Mouse (Mus musculus): ENCODE results near the gene Fus.
"Not testable (repeated sequence)": the region's sequence is repeated elsewhere in the genome, so short reads cannot be mapped to it uniquely, and the experiment has no call there.

Gene Fus

DNA sequence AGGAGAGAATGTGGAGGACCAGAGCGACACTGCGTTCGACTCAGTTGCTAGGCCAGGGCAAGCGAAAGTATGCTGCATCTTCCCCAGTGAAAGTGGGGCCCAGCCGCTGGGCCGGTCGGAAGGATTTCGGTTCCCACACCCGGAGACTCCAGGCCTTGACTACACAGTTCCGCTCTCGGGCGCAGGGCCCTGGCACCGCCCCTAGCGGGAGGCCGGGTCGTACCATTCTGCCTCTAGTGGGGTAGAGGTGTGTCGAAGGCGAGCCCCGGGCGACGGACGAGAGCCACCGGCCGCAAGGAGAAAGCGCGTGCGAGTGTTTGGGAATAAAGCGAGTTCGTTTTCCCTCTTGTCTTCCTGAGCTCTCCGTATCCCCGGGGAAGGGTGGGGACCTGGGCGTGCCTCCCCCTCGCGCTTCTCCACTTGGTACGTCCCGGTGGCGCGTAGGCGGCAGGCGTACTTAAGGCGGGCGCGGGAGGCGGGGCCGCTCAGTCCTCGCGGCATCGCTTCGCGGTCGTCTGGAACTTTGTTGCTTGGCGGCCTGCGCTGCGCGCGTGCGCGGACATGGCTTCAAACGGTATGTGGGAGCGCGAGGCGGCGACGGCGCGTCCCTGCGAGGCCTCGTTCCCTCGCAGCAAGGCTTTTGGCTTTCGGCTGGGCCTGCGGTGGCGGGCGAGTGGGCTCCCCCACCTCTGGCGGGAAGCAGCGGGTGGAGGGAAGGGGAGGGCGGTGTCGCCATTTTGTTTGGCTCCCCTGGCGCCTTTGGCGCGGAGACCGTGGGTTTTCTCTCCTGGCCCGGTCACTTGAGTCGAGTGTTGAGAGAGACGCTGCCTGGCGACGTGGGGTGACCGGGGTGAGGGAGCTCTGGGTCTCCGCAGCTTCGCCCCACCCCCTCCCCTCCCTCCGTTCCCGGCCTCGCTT is at the start of gene Fus:
Gene Fus, plus strand, starts transcription at position 454 of the 918 bp plus-strand sequence.
- peak; percentile 84 for DNase-seq (ENCODE audit: low spot score)

DNA sequence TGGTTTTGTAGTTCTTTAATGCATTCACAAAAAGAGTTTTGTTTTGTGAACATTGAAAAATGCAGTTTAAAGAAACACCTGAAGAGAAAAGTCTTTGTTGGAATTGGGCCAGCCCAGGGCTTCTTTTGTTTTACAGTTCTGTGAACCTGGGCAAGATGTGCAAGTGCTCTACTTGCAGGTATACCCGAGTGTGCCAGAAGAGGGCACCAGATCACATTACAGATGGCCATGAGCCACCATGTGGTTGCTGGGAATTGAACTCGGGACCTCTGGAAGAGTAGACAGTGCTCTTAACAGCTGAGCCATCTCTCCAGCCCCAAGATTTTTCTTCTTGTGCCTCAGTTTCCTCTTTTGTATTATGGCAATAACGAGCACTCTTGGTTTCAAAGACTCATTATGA is 49.1 kb upstream of the Fus start:
- DNase-seq (ENCODE audit: low spot score) = no peak

DNA sequence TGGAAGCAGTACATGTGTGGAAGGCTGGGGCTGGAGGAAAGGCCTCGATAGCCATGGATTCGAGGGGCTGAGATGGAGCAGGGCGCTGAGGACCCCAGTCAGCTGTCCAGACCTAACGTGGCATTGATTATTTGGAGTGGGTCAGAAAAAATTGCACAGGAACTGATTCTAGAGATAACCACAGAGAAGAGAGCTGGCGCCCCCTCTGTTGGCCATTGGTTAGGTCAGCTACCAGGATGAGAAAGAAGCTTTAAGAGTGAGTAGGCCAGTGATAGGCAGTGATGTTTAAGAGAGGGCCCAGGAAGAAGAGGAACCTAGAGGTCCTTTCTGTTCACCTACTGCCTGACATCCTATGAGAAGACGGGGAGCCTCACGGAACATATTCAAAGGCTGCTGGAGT is 48.0 kb upstream of the Fus start:
- no peak for DNase-seq (ENCODE audit: low spot score)

DNA sequence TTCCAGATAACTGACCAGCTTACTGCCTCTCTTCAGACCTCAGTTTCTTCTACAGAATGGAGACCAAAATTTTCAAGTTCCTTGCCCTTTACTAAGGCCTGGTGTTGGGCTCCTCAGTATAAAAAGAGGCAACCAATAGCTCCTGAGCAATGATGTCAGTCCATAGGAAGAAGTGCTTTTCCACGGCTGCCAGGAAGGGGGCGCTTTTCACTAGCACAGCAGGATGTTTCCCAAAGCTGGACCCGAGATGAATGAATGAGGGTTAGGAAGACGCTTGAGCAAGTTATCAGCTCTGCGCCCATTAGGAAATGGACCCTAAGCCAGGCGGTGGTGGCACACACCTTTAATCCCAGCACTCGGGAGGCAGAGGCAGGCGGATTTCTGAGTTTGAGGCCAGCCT is 45.7 kb upstream of the Fus start:
- no peak for DNase-seq (ENCODE audit: low spot score)

DNA sequence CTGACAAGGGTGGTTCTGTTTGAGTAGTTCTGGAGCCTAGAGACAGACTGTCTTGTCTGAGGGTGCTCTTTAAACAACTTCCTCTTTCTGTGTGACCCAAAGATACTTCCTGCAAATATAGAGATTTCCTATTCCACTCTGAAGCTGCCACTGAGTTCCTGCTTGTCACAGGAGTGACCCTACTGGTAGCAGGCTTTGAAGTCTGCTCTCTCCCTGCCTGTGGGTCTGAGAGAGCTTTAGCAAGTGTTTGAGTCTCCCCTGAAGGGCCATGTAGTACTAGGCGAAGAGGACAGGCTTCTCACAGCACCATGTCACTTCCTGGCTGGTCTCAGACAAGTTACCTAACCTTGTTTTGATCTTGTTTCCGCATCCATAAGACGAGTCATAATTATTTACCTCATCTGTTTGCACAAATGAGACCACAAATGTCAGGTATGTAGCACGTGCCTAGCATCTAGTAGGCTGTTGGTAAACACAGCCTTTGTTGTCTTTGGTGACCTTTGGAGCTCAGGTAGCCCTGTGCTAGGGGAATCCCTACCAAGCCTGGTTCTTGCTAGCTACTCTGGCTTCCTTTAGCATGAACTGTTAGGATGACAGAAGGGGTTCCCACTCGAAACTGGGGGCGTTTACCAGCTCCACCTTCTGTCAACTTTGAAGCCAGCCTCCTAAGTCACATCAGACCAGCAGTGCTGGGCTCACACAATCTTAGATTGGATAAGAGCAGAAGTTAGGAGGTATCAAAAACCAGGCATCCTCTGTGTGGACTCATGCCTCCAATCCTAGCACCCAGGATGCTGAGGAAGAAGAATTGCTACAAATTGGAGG is 44.6 kb upstream of the Fus start:
- no peak for DNase-seq (ENCODE audit: low spot score)

DNA sequence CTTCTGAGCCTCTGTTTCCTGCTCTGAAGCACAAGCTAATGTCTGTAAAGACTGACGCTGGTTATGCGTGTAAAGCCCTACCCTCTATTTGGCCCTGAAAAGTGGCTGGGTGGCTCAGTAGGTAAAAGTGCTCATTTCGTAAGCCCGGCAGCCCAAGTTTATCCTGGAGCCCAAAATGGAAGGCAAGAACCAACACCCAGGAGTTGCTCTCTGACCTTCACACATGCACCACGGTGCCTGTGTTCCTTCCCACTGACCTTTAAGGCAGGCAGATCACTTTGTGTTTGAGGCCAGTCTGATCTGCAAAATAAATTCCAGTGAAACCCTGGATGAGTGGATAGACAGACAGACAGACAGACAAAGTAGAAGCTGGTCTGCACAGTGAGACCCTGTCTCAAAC is 43.5 kb upstream of the Fus start:
- no peak for DNase-seq (ENCODE audit: low spot score)

DNA sequence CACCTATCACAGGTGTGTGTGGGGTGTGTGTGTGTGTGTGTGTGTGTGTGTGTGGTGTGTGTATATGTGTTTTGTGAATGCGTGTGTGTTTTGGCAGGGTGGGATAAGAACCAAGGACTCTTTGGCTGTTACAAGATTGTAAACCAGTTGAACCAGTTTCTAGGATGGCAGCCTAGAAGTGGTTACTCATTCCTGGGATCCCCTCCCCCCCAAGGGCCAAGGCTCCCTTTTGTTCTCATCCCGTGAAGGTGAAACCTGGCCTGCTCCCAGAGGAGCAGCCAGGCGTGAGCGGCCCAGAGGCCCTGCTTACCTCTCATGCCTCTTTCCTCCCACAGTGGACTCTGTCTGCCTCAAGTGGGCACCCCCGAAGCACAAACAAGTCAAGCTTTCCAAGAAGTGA is 42.0 kb upstream of the Fus start:
- DNase-seq (ENCODE audit: low spot score) = no peak

DNA sequence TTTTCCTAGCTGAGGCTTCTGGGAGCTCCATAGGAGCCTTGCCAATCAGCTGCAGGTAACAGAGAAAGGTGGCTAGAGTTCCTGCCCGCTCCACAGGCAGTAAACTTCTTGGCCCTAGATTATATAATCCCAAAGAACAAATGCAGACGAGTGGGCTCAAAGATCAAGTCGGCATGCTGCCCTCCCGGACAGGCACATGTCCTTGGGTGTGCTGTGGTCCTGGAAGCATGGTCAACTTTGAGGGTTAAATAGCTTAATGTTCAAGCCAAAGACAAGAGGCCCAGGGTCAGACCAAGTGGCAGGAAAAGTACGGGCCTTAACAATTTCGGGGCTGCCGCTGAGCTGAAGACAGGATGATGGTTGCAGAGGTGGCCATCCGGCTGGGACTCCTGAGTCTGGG is 41.2 kb upstream of the Fus start:
- no peak for DNase-seq (ENCODE audit: low spot score)

DNA sequence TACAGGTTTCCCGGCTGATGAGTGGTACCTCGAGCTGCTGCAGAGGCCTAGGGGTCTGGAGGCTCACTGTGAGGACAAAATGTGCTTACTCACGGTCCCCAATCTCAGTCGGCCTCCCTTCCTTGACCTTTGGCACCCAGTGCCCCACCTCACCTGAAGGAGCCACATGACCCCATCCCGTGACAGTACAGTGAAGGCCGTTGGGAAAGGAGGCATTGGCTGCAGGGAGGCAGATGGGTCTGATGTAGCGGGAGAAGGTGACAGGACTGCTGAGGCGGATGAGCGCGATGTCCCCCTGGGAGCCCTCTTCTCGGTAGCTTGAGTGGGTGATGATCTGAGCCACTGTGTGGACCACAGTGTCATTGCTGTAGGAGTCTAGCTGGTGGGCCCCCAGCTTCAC is 40.4 kb upstream of the Fus start:
- no peak for DNase-seq (ENCODE audit: low spot score)

DNA sequence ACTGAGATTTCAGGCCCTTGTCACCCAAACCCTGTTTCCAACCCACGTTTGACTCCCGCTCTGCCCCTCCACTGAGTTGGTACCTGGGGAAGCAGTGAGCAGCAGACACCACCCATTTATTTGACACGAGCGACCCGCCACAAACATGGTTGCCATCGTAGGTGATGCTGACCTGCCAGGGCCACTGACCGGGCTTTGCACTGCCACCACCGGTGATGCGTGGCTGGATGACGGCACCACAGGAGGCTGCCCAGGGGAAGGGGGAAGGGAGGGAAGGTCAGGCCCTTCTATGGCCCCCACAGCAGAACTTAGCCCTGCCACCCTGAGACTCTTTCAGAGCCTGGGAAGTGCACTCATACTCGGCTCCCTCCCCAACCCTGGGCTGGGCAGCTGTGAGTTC is 39.5 kb upstream of the Fus start:
- no peak for DNase-seq (ENCODE audit: low spot score)

DNA sequence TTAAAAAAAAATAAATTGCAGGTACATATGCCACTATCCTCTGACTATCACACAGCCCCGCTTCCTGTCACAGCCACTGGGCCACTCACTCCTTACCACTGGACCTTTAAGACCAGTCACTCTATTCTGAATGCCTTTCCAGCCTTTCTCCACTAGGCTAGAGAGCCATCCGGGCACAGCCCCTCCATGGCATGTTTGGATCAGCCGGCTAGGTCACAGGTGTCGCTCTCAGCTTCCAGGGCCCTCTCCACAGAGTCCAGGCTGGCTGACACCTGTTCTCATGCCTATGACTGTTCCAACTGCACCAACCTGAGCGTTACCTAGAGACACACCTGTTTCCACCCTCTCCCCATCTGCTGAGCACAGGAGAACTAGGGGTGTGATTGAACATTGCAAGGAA is 38.7 kb upstream of the Fus start:
- DNase-seq (ENCODE audit: low spot score) = no peak

DNA sequence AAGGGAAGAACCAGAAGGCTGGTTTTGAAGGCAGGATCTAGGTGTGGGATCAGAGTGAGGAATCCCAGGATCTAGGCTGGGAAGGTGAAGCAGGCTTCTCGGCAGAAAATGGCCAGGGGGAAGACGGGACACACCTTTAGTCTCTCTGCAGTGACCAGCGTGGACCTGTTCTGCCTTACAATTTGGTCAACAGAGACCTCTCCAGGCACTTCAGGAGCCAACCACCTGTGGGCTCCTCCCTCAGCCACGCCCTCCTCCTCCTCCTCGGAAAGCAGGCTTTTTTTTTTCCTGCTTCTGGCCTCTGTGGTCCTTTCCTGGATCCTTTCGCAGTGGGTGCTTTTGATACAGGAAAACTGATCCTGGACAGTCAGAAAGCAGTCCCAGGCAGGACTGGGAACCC is 37.3 kb upstream of the Fus start, which contains the start of gene Prss8:
Gene Prss8, minus strand, starts transcription at position 182 of the 400 bp plus-strand sequence.
- DNase-seq (ENCODE audit: low spot score) = peak; percentile 40

DNA sequence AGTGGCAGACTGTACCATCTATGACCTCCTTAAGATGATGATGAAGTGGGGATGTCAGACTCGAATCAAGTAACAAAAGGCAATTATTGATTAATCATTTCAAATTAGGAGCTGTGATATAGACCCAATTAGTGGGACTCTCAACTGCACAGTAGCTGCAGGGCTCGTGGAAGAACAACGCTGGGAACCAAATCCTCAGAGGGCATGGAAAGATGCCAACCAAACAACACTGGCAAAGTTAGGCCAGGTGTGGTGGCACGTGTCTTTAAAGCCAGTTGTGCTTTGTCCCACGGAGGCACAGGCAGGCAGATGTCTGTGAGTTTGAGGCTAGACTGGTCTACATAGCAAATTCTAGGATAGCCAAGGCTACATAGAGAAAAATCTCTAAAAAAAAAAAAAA is 36.6 kb upstream of the Fus start:
- DNase-seq (ENCODE audit: low spot score) = no peak

DNA sequence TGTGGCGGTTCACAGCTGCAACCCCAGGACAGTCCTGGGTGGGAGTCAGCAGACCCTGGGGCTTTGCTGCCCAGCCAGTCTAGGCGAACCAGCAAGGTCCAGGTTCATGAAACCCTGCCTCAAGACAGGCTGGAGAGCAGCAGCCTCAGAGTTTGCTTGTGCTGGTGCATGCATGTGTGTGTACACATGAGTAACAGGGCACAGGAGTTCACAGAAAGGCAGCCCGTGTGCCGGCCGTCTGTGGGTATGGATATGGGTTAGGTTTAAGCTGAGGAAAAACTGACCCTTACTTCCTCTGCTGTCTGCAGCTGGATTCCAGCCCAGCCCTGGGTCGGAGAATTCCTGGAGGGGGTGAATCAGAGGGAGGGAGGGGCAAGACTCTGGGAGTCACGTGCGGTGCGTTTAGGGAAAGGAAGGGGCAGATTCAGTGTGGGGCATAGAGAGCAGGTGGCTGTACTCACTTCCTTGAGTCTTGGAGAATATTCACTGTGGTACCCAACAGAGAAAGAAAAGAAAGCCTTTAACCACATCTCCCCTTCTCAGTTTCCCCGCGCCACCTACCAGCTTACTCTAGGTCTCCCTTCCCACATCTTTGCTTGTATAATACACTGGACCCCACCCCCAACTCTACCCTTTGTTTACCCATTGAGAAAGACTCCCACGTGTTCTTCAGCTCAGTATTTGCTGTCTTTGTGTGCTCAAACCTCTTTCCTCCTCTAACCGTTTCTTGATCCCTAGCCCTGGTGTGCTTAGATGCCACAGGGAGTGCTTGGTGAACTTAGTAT is 35.7 kb upstream of the Fus start:
- peak; percentile 28 for DNase-seq (ENCODE audit: low spot score)

DNA sequence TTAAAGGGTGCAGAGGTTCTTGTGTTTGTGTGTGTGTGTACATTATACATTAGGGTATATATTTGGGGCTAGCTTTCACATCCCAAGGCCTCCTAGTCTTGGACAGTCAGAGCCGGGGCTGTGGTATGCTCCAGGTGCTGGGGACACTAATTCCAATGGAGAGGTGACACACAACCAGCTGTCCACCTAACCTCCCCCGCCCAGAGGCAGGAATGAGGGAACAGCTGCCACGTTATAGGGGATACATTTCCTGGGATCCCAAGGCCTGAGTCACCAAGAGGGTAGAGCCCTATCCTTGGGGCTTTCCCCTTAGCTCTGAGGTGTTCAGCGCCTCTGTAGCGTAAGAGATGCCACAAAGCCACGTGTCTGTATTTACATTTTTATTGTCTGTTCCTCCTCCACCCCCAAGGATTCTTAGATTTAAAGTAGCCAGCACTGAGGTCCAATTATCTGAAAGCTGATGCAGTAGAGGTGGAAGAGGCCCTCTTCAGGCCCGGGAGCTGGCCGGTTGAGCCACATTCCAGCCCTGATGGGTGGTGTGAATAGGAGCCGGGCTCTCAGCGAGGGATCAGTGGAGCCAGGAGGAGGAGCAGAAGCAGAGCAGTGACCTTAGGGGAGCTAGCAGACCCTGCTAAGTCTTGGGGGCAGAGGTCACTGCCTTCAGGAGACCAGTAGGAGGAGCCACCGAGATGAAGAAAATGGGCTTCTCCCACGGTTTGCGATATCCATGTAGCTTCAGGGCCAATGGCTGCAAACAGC is 34.8 kb upstream of the Fus start:
- no peak for DNase-seq (ENCODE audit: low spot score)

DNA sequence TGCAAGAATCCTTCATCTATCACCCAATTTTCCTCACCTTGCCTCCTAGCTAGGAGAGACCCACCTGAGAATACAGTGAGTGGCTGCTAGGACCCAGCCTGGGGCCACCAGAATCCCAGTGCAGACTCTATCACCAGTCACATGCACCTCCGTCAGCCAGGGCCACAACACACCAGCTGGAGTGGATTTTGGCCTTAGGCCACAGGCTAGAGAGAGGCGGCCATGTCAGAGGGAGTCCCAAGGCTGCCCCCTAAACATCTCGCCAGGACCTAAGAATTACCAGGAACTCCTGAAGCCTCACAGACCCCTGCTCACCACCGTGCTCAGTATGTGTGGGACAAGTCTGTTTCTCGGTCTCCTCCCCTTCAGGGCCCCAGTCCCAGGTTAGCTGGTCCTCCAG is 33.2 kb upstream of the Fus start:
- no peak for DNase-seq (ENCODE audit: low spot score)

DNA sequence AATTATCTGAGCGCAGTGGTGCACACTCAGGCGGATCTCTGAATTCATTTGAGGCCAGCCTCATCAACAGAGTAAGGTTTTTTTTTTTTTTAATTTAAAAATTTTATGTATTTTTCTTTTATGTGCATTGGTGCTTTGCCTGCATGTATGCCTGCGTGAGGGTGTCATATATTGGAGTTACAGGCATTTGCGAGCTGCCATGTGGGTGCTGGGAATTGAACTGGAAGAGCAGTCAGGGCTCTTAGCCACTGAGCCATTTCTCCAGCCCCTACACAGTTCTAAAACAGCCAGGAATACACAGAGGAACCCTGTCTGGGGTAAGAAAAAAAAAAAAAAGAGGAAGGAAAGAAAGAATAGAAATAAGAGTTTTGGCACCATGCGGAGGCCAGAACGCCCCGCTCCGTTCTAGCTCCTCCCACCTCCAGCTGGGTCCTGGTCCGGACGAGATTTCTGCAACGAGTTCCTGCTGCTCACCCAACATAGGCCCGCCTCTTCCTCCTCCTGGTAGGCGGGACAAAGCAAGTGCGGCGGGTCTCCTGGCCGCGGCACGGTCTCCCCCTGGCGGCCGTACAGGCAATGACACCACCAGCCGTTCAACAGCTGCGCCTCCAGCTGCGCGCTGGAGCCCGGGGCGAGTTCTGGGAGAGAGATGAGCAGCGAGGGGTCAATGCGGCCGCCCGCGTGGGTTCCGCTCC is 32.1 kb upstream of the Fus start:
- peak; percentile 94 for DNase-seq (ENCODE audit: low spot score)

DNA sequence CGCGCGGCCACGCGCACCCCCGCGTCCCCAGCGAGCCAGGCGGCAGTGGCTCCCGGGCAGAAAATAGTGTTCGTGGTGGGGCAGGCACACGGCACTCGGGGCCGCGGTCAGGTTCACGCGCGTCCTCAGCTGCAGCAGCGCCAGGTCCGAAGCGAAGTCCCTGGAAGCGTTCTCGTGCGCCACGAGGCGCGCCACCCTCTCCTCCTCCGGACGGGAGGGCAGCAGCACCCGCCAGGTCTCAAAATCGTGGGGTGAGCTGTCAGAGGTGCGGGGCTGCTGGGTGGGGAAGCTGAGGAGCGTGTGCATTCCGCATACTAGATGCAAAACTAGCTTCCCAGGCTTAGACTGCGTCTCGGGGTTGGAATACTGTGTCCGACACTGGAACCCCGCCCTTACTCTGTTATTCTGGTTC is 31.5 kb upstream of the Fus start:
- no peak for DNase-seq (ENCODE audit: low spot score)

DNA sequence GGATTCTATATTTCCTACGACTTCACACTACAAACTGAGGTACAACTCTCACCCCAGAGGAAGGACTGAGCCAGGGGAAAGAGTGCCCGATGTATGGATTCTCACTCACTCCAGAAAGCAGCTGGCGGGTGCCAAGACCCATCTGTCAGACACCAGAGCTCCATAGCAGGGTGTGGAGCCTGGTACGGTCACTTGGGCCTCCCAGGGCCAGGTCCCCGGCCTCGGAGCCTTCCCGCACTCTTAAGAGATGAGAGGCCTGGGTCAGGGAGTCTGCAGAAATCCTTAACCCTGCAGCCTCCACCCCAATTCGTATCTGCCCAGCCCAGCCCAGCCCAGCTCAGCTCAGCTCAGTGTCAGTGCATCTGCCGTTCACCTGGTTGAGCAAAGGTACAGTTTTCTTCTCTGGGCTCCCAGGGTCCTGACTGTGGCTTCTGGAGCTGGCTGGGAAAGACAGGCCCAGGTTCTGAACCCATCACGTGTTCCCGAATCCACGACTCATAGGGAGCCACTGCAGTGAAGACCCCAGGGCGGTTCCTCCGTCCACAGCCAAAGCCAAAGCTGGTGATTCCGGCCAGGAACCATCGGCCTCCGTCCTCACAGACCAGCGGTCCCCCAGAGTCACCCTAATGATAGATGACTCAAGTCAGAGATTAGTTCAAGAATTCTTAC is 30.9 kb upstream of the Fus start:
- DNase-seq (ENCODE audit: low spot score) = no peak

DNA sequence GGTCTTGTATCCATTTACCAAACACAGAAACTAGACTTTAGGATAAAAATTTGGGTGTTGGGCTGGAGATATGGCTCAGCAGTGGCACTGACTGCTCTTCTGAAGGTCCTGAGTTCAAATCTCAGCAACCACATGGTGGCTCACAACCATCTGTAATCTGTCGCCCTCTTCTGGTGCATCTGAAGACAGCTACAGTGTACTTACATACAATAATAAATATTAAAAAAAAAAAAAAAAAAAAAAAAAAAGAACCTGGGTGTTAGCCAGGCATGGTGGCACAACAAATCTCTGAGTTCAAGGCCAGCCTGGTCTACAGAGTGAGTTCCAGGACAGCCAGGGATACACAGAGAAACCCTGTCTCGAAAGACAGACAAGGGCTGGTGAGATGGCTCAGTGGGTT is 25.2 kb upstream of the Fus start:
- DNase-seq (ENCODE audit: low spot score) = not testable (repeated sequence)

Measured in ovary, adult 18-20 months (tissue).